Mouse (Mus musculus): ENCODE data around the gene Atf6.

Atf6 gene

DNA sequence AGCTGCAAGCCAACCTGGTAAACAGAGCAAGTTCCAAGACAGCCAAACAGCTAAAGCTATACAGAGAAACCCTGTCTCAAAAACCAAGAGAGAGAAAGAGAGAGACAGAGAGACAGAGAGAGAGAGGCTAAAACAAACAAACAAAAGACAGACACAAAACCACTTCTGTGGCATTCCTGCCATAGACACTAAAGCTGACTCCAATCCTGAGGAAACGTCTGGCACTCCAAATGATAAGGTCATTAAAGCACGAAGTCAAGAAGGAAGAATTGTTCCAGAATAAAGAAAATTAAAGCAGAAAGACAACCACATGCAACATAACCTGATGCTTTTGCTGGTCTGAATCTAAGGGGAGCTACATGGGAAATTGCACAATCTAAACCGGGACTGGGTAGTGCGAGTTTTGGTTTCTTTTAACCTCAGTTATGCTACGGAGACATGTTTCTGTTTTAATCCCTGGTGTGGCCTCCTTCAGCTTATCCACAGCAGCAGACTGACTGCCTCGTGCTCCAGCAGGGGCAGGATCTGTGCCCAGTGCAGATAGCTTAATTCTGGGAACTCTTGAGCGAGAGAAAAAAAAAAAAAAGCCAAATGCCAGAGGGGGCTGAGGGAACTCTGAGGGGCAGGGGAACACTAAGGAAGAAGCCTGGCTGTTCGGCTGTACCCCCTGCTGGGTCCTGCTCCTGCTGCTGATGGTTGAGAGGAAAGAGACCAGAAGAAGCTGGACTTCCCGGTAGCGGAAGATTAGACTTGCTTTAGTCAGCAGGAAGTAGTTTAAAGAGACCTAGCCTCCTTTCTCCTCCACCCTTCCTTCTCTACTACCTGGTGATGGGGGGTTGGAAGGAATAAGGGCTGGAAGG is 21.9 kb downstream of the Atf6 start:
- no peak for DNase-seq (ENCODE audit: low spot score in 2 of 2)

DNA sequence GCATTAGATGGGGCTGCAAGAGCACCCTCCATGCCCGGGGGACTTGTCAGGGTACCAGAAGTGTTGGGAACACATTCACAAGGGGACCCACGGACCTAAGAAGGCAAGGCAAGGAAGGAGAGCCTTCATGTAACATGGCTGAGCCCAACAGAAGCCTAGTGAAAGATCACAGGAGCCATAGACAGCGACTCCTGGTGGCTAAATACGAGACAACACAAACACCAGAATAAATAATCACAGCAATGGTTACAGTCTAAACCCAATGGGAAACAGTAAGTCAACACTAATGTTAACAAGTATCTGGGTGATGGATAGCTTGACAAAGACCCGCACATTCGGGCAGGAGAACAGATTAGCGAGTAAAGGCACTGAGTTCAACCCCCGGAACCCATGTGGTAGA is 23.2 kb downstream of the Atf6 start:
- no peak for DNase-seq (ENCODE audit: low spot score in 2 of 2)

DNA sequence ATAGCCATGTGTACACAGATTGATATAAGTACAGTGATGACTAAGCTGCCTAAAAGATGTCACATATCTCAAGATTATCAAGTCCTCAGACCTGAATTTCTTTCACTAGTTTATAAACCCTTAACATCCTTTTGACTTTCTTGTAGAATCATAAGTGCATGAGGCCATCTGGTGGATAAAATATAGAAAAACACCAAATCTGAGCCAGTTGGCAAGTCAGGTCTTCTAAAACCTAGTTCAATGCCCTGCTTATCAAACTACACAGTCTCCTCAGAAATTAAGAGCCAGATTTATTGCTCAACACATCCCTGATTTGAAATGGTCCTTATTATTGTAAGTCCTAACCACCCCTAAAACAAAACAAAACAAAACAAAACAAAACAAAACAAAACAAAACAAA is 27.9 kb downstream of the Atf6 start:
- DNase-seq (ENCODE audit: low spot score in 2 of 2): no peak

DNA sequence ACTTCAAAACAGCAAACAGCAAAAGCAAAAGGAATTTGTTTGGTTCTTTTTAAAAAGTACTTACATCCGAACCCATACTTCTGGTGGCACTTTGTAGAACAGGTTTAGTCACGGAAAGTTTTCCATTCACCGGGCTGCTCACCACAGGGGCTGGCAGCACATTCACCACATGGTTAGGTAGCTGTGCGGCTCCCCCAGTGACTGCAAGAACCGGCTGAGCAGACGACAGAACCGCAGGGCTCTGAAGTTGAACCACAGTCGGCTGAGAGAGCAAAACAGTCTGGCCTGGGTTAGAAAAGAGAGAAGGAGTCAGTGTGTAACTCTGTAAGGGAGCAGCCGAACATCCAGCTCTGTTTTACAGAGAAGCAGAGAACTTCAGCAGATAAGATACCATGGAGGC is 32.8 kb downstream of the Atf6 start:
- DNase-seq (ENCODE audit: low spot score in 2 of 2): no peak

DNA sequence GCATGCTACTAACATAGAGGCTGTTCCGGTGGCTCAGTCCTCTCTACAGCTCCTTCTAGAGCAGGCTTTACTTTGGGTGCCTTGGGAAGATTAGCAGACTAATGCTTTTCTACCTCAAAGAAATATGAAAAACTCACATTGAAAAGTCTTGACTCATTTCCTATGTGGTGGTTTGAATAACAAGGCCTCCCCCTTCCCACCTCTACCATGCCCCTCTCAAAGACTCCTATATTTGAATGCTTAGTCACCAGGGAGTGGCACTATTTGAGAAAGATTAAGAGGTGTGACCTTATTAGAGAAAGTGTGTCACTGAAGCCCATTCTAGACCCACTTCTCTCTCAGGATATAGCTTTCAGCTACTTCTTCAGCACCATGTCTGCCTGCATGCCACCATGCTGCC is 37.8 kb downstream of the Atf6 start:
- DNase-seq (ENCODE audit: low spot score in 2 of 2): no peak

DNA sequence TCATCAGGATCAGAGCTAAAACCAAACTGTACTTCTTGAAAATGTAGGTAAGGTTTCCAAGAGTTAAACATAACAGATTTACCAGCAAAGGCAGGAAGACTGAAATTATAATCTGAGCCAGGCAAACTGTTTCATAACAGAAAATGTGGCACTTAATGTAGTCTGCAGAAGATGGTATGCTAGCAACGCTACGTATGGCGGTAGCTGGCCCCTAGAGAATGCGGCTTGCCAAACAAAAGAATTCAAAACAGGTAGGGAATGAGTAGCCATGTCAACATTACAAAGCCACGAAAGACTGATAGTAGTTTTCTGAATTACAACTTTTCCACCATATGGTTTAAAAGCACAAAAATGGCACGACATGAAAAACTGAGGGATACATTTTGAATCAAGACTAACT is 38.2 kb downstream of the Atf6 start:
- no peak for DNase-seq (ENCODE audit: low spot score in 2 of 2)

DNA sequence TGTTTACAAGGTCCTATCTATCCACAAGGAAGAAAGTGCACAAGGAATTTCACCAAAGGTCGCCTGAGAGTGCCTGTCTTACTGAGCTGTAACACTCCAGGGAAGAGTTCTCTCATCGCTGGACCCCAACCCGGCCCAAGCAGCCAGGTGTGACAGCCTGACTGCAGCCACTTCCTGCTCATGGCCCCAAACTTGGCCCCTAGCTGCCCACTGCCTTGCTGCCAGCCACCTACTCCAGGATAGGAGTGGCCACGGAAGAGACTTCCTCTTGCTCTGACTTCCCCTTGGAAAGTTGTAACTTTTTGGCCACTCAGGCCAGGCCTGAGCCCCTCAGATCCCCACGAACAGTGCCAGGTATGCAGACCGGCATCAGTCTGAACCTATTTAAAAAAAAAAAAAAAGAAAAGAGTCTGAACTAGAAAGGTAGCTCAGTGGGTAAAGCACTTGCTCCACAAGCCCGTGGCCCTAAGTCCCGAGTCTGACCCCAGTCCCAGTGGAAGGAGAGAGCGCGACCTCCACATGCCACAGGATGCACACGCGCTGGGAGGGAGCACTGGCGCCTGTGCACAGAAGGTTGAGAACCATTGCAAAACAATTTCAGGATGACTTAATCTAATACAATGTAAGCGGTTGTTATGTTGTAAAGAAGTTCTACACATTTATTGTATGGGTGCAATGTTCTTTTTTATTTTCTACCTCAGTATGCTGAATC is 47.3 kb downstream of the Atf6 start:
- no peak for DNase-seq (ENCODE audit: low spot score in 2 of 2)

DNA sequence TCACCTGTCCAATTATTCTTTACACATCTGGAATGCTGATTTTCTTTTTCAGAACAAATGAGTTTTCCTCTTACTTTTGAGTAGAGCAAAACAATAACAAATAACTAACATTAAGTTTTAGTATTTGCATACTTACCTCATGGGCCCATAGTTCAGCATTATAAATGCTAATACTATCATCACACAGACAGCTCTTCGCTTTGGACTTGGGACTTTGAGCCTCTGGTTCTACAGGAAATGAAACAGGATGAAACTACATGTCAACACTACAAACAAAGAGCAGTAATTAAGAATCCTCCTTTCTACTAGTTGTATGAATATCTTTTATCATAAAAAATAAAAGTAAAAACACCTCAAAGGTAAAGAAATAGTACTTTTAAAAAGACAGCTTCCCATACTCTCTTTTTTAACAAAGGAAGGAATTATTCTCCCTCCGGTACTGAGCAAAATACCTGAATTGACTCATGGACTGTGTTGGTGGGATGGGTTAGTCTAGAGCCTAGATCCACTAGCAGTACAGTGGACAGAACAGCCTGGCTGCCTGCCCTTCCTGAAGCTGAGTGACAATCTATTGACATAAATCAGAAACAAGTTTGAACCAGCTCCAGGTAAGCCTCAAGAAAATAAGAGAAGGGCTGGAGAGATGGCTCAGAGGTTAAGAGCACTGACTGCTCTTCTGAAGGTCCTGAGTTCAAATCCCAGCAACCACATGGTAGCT is 52.1 kb downstream of the Atf6 start:
- no peak for DNase-seq (ENCODE audit: low spot score in 2 of 2)

DNA sequence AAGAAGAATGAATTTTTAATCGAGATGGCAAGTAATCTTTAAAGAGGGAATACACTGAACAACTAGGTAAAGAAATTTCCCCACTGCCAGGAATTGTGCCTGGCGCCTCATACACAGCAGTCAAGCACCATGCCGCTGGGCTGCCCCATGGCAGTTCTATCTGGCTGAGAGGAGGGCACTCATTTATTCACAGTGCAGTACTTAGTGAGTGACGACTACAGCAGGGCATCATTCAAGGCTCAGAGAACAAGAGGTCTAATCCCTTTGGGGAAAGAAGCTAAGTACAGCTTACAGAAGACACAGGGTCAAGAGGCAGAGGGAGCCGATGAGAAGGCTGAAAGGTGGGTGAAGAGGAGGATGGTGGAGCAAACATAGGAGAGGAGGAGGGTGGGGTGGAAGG is 54.7 kb downstream of the Atf6 start:
- DNase-seq (ENCODE audit: low spot score in 2 of 2): no peak

DNA sequence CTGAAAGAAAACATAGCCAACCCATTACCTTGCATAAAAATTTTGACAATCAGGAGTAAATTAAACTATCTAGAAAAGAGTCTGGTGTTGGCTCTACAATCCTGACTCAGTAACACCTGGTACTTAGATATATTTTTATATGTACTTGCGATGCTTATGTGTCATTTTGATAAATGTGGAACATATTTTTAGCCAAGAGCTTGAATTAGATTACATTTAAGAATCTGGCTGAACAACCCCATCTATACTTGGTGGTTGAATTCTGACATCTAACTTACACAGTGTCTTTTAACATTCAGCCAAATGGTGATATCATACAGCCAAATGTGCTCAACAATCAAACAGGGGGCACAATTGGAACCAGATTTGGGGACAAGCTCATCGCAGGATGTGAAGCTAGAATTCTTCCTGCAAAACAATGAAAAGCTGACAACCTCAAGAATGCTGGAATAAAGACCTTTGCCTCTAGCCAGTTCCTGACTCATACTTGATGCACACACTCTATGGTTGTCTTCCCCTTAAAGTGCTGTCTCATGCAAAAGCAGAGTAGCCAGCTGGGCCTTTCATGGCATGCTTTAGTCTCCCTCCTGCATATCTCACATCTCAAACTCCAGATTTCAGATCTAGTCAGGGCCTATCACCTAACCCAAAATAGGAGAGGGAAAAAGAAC is 59.8 kb downstream of the Atf6 start:
- no peak for DNase-seq (ENCODE audit: low spot score in 2 of 2)

DNA sequence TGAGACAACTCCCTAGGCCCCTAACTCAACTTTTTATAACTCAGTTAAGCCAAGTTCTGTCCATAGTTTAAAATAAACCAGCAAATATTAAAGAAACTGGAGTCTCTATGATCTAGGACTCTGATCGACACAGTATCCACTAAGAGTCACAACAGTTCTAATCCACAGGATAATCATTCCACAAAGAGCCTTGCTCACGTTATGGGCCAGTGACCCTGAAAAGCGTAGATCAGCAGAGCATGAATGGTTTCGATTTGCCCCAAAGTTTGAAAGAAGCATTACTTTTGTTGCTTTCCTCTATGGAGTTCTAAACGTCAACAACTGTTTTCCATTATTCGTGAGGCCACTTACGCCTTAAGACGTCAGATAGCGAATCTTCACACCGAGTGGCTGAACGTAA is 62.9 kb downstream of the Atf6 start:
- no peak for DNase-seq (ENCODE audit: low spot score in 2 of 2)

DNA sequence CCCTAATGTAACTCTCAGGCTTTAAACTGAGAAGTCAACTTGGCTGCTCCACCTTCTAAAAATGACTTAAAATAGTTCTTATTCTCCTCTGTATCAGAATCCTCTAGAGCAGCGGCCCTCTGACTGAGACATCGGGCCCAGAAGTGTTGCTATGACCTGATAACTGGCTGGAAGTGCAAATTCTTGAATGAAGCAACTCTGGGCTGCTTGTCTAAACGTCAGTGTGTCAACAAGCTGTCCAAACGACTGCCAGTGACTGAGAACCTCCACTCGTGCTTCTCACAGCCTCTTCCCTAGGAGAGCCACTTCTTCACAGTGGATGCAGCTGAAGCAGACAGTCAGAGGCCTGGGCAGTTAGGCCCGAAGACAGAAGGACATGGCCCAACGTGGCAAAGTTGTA is 64.9 kb downstream of the Atf6 start:
- no peak for DNase-seq (ENCODE audit: low spot score in 2 of 2)

DNA sequence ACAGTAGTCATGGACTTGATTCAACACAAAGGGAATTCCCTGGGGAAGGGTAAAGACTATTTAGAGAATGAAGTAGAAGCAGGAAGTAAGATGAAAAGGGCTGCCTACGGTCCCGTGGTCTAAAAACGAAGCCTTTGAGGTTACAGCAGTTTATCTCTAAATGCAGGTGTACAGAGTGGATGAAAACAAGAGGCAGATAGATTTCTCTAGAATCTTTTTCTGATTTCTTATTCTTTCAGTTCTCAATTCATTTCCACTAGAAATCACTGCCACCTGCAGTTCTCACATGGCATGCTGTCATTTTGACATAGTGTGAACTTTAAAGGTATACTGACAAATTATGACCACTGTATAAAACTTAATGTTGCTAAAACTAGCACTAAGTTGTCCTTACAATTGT is 66.9 kb downstream of the Atf6 start:
- DNase-seq (ENCODE audit: low spot score in 2 of 2): no peak

DNA sequence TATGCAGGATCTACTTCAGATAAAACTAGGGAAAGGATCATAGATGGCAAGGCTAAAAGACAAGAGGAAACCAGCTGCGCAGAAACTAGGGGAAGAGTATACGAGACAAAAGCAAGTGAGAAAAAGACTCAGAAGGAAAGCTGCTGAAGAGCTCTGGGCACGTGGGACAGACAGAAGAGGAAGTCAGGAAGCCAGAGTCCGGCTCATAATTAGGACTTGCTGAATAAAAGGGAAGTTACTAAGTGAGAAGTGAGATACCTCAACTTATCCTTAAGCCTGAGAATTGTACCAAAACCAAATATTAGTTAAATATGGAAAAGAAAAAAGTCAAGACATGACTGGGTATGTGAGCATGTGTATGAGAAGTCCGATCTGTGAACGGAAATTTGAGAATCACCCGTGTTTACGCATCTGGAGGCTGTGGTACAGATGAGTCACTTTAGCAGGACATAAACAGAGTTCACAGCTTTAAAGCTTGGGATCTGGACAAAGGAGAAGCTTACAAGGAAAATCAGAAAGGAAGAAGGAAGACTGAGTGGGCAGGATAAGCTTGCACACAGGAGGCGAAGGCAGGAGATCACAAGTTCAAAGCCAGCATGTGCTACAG is 71.7 kb downstream of the Atf6 start:
- DNase-seq (ENCODE audit: low spot score in 2 of 2): no peak

DNA sequence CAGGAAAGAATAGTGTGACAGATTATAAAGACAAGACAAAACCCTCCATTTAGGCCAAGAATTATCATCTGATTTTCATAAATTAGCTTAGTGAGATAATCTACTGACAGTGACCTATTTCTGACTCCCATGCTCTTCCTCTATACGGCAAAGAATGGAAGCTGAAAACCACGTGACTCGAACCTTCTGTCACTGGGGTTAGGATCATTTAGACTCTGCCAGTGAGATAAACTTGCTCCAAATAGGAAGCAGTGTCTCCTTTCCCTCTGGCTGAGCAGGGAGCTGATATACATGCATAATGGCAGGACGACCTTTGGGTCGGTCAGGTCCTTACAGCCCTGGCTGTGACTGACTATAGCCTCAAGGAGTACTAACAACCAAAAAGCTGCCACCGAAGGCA is 76.0 kb downstream of the Atf6 start:
- DNase-seq (ENCODE audit: low spot score in 2 of 2): no peak

DNA sequence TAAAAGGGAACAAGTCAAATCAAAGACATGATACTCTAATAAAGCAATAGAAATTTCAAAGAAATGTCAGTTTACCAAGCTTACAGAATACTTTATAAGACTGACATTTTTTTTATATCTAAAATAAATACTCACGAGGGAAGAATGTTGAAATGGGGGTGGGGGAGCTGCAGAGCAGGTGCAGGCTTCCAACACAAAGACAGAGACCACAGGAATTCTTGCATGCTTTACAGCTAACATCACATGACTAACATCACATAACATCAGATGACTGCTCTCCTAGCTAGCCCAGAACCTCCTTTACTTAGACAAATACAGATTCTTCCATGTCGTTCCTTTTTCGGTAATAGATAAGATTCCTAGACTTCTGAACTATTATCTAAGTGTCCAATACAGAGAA is 76.6 kb downstream of the Atf6 start:
- DNase-seq (ENCODE audit: low spot score in 2 of 2): no peak

DNA sequence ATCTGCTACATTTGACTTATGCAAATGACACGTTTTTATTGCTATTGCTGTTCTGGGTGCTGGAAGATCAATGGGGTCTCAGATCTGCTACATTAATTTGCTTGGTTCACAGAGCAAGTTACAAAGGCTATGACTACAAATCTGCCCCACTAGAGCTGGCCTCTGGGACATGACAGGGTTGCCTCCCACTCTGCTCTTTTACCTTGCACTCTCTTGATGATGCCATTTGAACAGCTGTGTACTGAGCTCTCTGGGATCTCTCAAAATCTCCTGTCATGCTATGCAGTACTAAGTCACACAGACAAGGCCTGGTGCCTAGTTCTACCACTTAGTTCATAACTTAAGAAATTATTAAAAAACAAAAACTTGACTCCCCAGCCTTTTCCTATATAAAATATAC is 79.9 kb downstream of the Atf6 start:
- no peak for DNase-seq (ENCODE audit: low spot score in 2 of 2)

DNA sequence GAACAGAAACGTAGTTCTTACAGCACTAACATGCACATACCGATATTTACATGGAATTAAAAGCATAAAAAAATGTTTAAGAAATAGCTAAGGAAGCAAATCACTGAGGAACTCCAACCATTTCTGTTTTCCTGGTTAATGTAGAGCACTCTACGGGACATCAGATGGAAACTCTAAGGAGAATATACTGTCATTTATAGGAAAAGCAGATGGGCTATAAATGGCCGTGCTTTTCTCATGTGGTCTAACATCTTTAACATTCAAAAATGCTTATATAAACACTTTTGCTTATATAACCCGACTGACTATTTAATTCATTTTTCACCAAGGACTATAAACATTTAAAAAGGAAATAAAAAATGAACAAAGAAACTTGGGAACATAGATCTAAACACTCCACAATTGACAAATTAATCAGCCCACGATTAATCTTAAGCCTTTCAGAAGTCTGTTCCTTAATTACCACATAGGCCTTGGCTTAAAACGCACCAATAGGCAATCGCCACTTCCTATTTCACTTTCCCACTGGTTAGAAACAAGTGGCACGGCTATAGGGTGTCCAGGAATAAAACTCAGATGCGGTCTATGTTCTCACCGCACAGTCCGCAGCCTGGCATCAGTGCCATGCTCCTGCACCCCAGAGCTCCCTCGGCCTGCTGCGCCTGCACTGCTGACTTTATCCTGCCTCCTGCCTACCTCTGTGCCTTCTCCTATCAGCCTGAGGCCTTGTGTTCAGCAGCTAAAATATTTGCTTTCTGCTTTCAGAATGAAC is 80.8 kb downstream of the Atf6 start:
- no peak for DNase-seq (ENCODE audit: low spot score in 2 of 2)

DNA sequence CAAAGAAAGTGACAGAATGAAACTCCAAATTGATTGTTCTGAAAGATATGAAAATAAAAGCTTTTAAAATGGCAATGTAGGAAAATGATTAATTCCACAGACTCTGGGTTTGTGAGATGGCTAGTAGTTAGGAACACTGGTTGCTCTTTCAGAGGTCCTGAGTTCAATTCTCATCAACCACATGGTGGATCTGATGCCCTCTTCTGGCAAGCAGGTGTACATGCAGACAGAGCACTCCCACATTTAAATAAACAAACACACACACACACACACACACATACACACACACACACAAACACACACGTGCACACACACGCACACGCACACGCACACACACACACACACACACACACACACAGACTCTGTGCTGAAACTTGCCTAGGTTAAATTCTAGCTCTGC is 89.9 kb downstream of the Atf6 start:
- DNase-seq (ENCODE audit: low spot score in 2 of 2): no peak

DNA sequence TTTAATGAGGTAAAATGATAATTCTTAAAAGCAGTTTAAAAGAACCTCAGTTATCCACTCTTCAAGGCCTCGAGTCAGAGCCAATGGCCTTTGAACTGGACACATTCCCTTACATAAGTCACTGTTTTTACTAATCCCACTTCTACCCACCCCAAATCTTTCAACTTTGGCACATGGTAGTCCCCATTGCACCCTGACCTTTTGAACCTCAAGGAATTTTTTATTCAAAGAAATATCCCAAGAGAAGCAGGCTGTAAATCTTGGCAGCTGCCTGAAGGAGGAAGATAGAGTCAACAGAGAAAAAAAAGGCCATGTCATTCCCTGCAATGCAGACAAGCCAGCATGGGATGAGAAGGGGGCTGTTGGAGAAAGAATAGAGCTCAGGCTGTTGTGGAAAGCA is 93.1 kb downstream of the Atf6 start:
- DNase-seq (ENCODE audit: low spot score in 2 of 2): no peak

DNA sequence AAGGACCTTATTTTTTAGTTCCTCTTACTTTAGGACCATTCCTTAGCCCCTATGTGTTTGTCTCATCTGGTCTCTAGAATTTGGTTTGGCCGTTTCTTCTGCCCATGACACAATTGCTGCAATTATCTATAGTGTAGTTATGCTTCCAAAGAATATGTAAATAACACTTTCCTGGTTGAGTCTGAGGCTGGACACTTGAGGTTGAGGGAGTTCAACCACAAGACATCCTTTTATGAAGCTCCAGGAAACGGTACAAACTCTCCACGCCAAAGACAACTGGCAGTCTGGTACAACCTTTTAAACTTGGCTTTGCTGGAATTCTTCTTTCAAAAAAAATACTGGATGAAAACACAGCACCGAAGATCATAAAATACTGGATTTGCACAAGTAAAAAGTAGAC is 94.1 kb downstream of the Atf6 start:
- DNase-seq (ENCODE audit: low spot score in 2 of 2): no peak
